Mouse (Mus musculus) forebrain, embryonic 14.5 days (tissue): ENCODE measurements around the gene Pdcd6ip. TPM values are rescaled to one million over a fixed set of nuclear protein-coding genes. Genes with fewer than 3 reads are reported as not detected.

Experiments used
- ATAC-seq: fragments of 200-750 bp; cut with Nextera tagmentation; 2 replicates; pipeline ENCODE4 v1.8.0; 2017; ENCODE audit warnings: mild to moderate bottlenecking, moderate library complexity
- DNase-seq: peaks from one replicate; pipeline ENCODE4 v3.0.0-alpha.2; 2015; ENCODE audit warnings: low spot score
- H3K27ac ChIP-seq: fragments of 300-500 bp; sonication (generic); 2 replicates; pipeline ENCODE4 v1.5.1; 2014; ENCODE audit warnings: low read depth, mild to moderate bottlenecking, control low read depth, low read length, moderate library complexity
- H3K27me3 ChIP-seq: fragments of 300-500 bp; sonication (generic); replicated peaks from 2 replicates; pipeline ENCODE4 v1.6.1; 2014; ENCODE audit warnings: low read length, control low read depth, mixed read lengths; ENCODE audit not compliant: control insufficient read depth, insufficient read depth
- H3K36me3 ChIP-seq: fragments of 300-500 bp; sonication (generic); 2 replicates; pipeline ENCODE4 v1.6.1; 2014; ENCODE audit warnings: low read length, control low read depth; ENCODE audit not compliant: control insufficient read depth, insufficient read depth
- H3K4me1 ChIP-seq: fragments of 300-500 bp; sonication (generic); 2 replicates; pipeline ENCODE4 v1.6.1; 2014; ENCODE audit warnings: antibody characterized with exemption, low read length, control low read depth; ENCODE audit not compliant: control insufficient read depth, insufficient read depth
- H3K4me2 ChIP-seq: fragments of 300-500 bp; sonication (generic); 2 replicates; pipeline ENCODE4 v1.6.1; 2014; ENCODE audit warnings: mild to moderate bottlenecking, control low read depth, low read length
- H3K4me3 ChIP-seq: fragments of 300-500 bp; sonication (generic); 2 replicates; pipeline ENCODE4 v1.5.1; 2014; ENCODE audit warnings: low read depth, low read length, control low read depth
- H3K9ac ChIP-seq: fragments of 300-500 bp; sonication (generic); 2 replicates; pipeline ENCODE4 v1.6.1; 2014; ENCODE audit warnings: mild to moderate bottlenecking, low read length, control low read depth, moderate library complexity
- H3K9me3 ChIP-seq: fragments of 300-500 bp; sonication (generic); replicated peaks from 2 replicates; pipeline ENCODE4 v1.6.1; 2016; ENCODE audit warnings: low read length, control low read depth, mixed read lengths; ENCODE audit not compliant: control insufficient read depth
- WGBS: fragments of 180-500 bp; shearing (Covaris S2); extraction: QIAGEN DNeasy Blood & Tissue Kit; methylation state at CpG from one replicate; pipeline ENCODE4 v1.1.7; 2014; 5-methylcytosine and 5-hydroxymethylcytosine counted together
- polyA plus RNA-seq: library from polyadenylated mRNA; unstranded; fragments of >200 nt; fragmentation: Nextera tagmentation; extraction: Ambion mirVana; gene quantifications from 2 replicates; pipeline ENCODE4 v1.2.1, GENCODE M21; 2014

Gene Pdcd6ip
- polyA plus RNA-seq, 1 experiment from 2014 or later: 29.6 TPM

GRCm38 (mm10) chr9:113644076-113644475 lies 64.0 kb downstream of the Pdcd6ip start:
- Histone ChIP-seq H3K4me1 (no peaks in the 10 kb centered on the region), H3K9me3 (no peaks in the 10 kb centered on the region), H3K27me3 (no peaks in the 10 kb centered on the region), H3K4me2 (no peak overlapping the region), H3K27ac (no peak overlapping the region), H3K36me3 (no peaks in the 10 kb centered on the region), H3K9ac (no peak overlapping the region), H3K4me3 (no peak overlapping the region)
- ATAC-seq (no peak), DNase-seq (no peak)
- 79% methylated on average over 3 of the region's 3 CpGs for WGBS

GRCm38 (mm10) chr9:113643669-113644068 lies 64.4 kb downstream of the Pdcd6ip start:
- DNase-seq (no peak), ATAC-seq (no peak)

GRCm38 (mm10) chr9:113634986-113635385 lies 73.1 kb downstream of the Pdcd6ip start:
- no peak overlapping the region for H3K27ac ChIP-seq
- H3K9ac ChIP-seq: no peak overlapping the region
- no peak overlapping the region for H3K4me2 ChIP-seq
- H3K9me3 ChIP-seq: no peaks in the 10 kb centered on the region
- no peaks in the 10 kb centered on the region for H3K36me3 ChIP-seq
- 50% methylated on average over 7 of the region's 7 CpGs for WGBS
- no peaks in the 10 kb centered on the region for H3K27me3 ChIP-seq
- H3K4me3 ChIP-seq: no peak overlapping the region
- no peaks in the 10 kb centered on the region for H3K4me1 ChIP-seq
- DNase-seq (peak; percentile 56), ATAC-seq (no peak)

More at GRCm38 (mm10) chr9:113643669-113644068, 64.4 kb downstream of the Pdcd6ip start:
- Histone ChIP-seq H3K9ac (no peak overlapping the region), H3K4me3 (no peak overlapping the region), H3K9me3 (no peaks in the 10 kb centered on the region), H3K4me2 (no peak overlapping the region), H3K4me1 (no peaks in the 10 kb centered on the region), H3K27me3 (no peaks in the 10 kb centered on the region), H3K36me3 (no peaks in the 10 kb centered on the region), H3K27ac (no peak overlapping the region)
- WGBS: 83% methylated on average over 15 of the region's 15 CpGs

GRCm38 (mm10) chr9:113633168-113633744 lies 74.8 kb downstream of the Pdcd6ip start:
- Histone ChIP-seq H3K4me2 (no peak overlapping the region), H3K4me1 (no peaks in the 10 kb centered on the region), H3K27ac (no peak overlapping the region), H3K27me3 (no peaks in the 10 kb centered on the region), H3K9ac (no peak overlapping the region), H3K9me3 (no peaks in the 10 kb centered on the region), H3K4me3 (no peak overlapping the region), H3K36me3 (no peaks in the 10 kb centered on the region)
- DNase-seq (peak; percentile 38), ATAC-seq (no peak)
- 72% methylated on average over 8 of the region's 8 CpGs for WGBS

GRCm38 (mm10) chr9:113632350-113633043 lies 75.6 kb downstream of the Pdcd6ip start:
- no peaks in the 10 kb centered on the region for H3K27me3 ChIP-seq
- H3K36me3 ChIP-seq: no peaks in the 10 kb centered on the region
- H3K9ac ChIP-seq: no peak overlapping the region
- no peak overlapping the region for H3K27ac ChIP-seq
- no peak overlapping the region for H3K4me2 ChIP-seq
- 77% methylated on average over 9 of the region's 9 CpGs for WGBS
- no peak for ATAC-seq
- DNase-seq: no peak
- H3K4me3 ChIP-seq: no peak overlapping the region
- H3K4me1 ChIP-seq: no peaks in the 10 kb centered on the region
- no peaks in the 10 kb centered on the region for H3K9me3 ChIP-seq

GRCm38 (mm10) chr9:113629632-113630031 lies 78.4 kb downstream of the Pdcd6ip start:
- Histone ChIP-seq H3K27me3 (no peaks in the 10 kb centered on the region), H3K27ac (no peak overlapping the region), H3K9me3 (no peaks in the 10 kb centered on the region), H3K4me3 (no peak overlapping the region), H3K4me2 (no peak overlapping the region), H3K4me1 (no peaks in the 10 kb centered on the region), H3K36me3 (no peaks in the 10 kb centered on the region), H3K9ac (peak overlapping the region; percentile 6; the same call in 1 of the 2 replicates)
- DNase-seq: peak; percentile 84
- peak; percentile 76 for ATAC-seq
- 1% methylated on average over 9 of the region's 9 CpGs for WGBS

- ATAC-seq: peak; percentile 27
- no peak for DNase-seq
- Histone ChIP-seq H3K4me2 (no peak overlapping the region), H3K9ac (no peak overlapping the region), H3K27ac (no peak overlapping the region), H3K4me3 (no peak overlapping the region), H3K9me3 (no peaks in the 10 kb centered on the region), H3K36me3 (no peaks in the 10 kb centered on the region), H3K4me1 (no peaks in the 10 kb centered on the region), H3K27me3 (no peaks in the 10 kb centered on the region)
- WGBS: 84% methylated on average over 11 of the region's 11 CpGs
Observed at GRCm38 (mm10) chr9:113629191-113629590, 78.9 kb downstream of the Pdcd6ip start.

GRCm38 (mm10) chr9:113628780-113629179 lies 79.3 kb downstream of the Pdcd6ip start:
- Histone ChIP-seq H3K9me3 (no peaks in the 10 kb centered on the region), H3K27ac (no peak overlapping the region), H3K4me2 (no peak overlapping the region), H3K4me1 (no peaks in the 10 kb centered on the region), H3K27me3 (no peaks in the 10 kb centered on the region), H3K4me3 (no peak overlapping the region), H3K36me3 (no peaks in the 10 kb centered on the region), H3K9ac (no peak overlapping the region)
- ATAC-seq: no peak
- WGBS: 90% methylated on average over 1 of the region's 1 CpGs
- no peak for DNase-seq

GRCm38 (mm10) chr9:113626730-113627129 lies 81.3 kb downstream of the Pdcd6ip start:
- peak; percentile 73 for DNase-seq
- no peak overlapping the region for H3K9ac ChIP-seq
- H3K27me3 ChIP-seq: no peaks in the 10 kb centered on the region

More at GRCm38 (mm10) chr9:113626730-113627129, 81.3 kb downstream of the Pdcd6ip start:
- 77% methylated on average over 10 of the region's 10 CpGs for WGBS
- Histone ChIP-seq H3K27ac (peak overlapping the region; percentile 55), H3K9me3 (no peaks in the 10 kb centered on the region), H3K4me1 (no peaks in the 10 kb centered on the region), H3K36me3 (no peaks in the 10 kb centered on the region), H3K4me2 (no peak overlapping the region), H3K4me3 (no peak overlapping the region)
- peak; percentile 53; the same call in 1 of the 2 replicates for ATAC-seq
